Mouse (Mus musculus): Measurements from ENCODE around the gene Itgal.

GRCm38 (mm10) chr7:127296786-127297555 lies 911 bp downstream of the Itgal start:
- TF ChIP-seq CTCF (IDR thresholded peaks at IDR 0.05; ENCODE audit: low read depth, low read length) (no peak), POLR2A (IDR thresholded peaks at IDR 0.05; ENCODE audit: extremely low read depth, insufficient read depth, low read length) (no peak)
